Mouse (Mus musculus) hindbrain, postnatal 0 days (tissue): ENCODE results near the gene Stac2. TPM values are rescaled to one million over a fixed set of nuclear protein-coding genes. Genes with fewer than 3 reads are reported as not detected.

Experiments
- ATAC-seq: fragments of 200-750 bp; cut with Nextera tagmentation; 2 replicates; pipeline ENCODE4 v1.8.0; 2017; ENCODE audit warnings: mild to moderate bottlenecking, moderate TSS enrichment, moderate library complexity
- DNase-seq: peaks from one replicate; pipeline ENCODE4 v3.0.0-alpha.2; 2015; ENCODE audit warnings: low spot score
- H3K27ac ChIP-seq: fragments of 300-500 bp; sonication (generic); 2 replicates; pipeline ENCODE4 v1.5.1; 2014; ENCODE audit warnings: mild to moderate bottlenecking
- H3K27me3 ChIP-seq: fragments of 300-500 bp; sonication (generic); 2 replicates; pipeline ENCODE4 v1.6.1; 2014; ENCODE audit warnings: low read length, mixed read lengths; ENCODE audit not compliant: insufficient read depth
- H3K36me3 ChIP-seq: fragments of 300-500 bp; sonication (generic); 2 replicates; pipeline ENCODE4 v1.6.1; 2014; ENCODE audit warnings: low read length, mixed read lengths; ENCODE audit not compliant: insufficient read depth
- H3K4me1 ChIP-seq: fragments of 300-500 bp; sonication (generic); 2 replicates; pipeline ENCODE4 v1.6.1; 2014; ENCODE audit warnings: antibody characterized with exemption, low read length, mixed read lengths; ENCODE audit not compliant: insufficient read depth
- H3K4me2 ChIP-seq: fragments of 300-500 bp; sonication (generic); 2 replicates; pipeline ENCODE4 v1.6.1; 2014; ENCODE audit warnings: low read depth, mild to moderate bottlenecking, low read length, moderate library complexity, mixed read lengths
- H3K4me3 ChIP-seq: fragments of 300-500 bp; sonication (generic); 2 replicates; pipeline ENCODE4 v1.5.1; 2014; ENCODE audit warnings: low read length
- H3K9ac ChIP-seq: fragments of 300-500 bp; sonication (generic); replicated peaks from 2 replicates; pipeline ENCODE4 v1.6.1; 2014; ENCODE audit warnings: mild to moderate bottlenecking, low read length, moderate library complexity, mixed read lengths
- H3K9me3 ChIP-seq: fragments of 300-500 bp; sonication (generic); 2 replicates; pipeline ENCODE4 v1.6.1; 2016; ENCODE audit warnings: low read length, mixed read lengths
- CTCF ChIP-seq: IDR thresholded peaks from 2 replicates; pipeline ENCODE4 v1.5.1; 2016; ENCODE audit warnings: antibody characterized with exemption, control low read depth, low read depth
- WGBS: fragments of 180-500 bp; shearing (Covaris S2); extraction: QIAGEN DNeasy Blood & Tissue Kit; methylation state at CpG from one replicate; pipeline ENCODE4 v1.1.7; 2014; 5-methylcytosine and 5-hydroxymethylcytosine counted together
- polyA plus RNA-seq: library from polyadenylated mRNA; unstranded; fragments of >200 nt; fragmentation: Nextera tagmentation; extraction: Ambion mirVana; gene quantifications from 2 replicates; pipeline ENCODE4 v1.2.1, GENCODE M21; 2015
- total RNA-seq: library from RNA; depleted of rRNA; stranded (reverse); fragments of >200 nt; gene quantifications from 2 replicates; pipeline ENCODE4 v1.2.3, GENCODE M21; 2014; rRNA removed

The Stac2 gene
- total RNA-seq (4.4 and 6.9 TPM in 2 replicates), polyA plus RNA-seq (5.8 and 6.1 TPM in 2 replicates)

DNA sequence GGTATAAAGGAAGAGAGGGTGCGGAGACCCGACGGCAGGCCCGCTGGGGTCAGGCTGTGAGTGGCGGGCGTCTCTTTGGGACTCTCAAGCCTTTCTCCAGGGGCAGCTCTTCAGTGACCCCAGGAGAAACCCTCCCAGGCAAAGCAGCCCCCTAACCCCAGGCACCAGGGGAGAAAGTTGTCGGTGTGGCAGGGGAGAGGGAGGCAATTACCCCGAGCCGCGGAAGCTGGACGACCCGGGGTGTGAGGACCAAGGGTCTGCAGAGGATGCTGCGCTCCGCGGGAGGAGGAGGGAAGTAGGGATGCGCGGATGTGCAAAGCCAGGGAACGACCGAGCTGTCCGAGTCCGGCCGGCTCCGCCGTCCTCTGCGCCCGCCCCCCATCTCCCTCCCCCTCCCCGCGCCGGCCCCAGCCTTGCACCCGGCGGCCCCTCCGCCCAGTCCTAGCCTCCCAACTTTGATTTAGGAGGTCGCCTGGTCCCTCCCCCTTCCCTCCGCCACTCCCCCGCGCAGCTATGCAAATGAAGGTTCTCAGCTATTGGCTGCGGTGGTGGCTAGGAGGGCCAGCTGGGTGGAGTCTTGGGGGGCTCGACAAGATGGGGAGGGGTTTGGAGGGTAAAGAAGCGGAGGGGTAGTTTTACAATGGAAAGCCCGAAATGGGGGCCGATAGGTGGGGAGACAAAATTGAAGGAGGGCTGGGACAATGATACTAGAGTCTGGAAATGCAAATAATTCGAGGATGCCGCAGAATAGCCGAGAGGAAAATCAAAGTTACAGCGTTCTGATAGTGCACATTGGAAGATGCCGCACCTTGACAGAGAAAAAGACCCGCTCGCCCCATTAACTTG is at the start of gene Stac2:
Stac2 (minus strand) TSS at position 474 of the 846 bp plus-strand sequence.
- no peak within 1 kb of the TSS; the same call in 1 of the 2 replicates for H3K27ac ChIP-seq

DNA sequence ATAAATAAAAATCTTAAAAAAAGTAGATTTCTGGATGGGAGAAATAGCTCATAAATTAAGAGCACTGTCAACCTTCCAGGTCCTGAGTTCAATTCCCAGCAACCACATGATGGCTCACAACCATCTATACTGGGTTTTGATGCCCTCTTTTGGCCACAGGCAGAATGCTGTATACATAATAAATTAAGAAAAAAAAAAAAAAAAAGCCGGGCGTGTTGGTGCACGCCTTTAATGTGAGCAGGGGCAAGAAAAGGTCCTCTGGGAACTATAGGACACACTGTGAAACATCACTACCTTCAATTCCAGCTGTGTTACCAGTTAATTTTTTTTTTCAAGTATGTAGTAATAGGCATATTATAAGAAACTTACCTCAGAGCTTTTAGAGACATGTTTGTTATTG is 48.1 kb upstream of the Stac2 start:
- Histone ChIP-seq H3K4me2 (no peak overlapping the region), H3K9ac (no peak overlapping the region), H3K9me3 (no peaks in the 10 kb centered on the region), H3K4me3 (no peak overlapping the region), H3K36me3 (peaks cover 57% of the 10 kb centered on the region), H3K27ac (no peak overlapping the region), H3K27me3 (no peaks in the 10 kb centered on the region), H3K4me1 (no peaks in the 10 kb centered on the region)
- no peak for TF ChIP-seq CTCF
- ATAC-seq (no peak), DNase-seq (no peak)
- WGBS = 94% methylated on average over 3 of the region's 3 CpGs

More for the DNA sequence above, at the start of gene Stac2:
- peak within 1 kb of the TSS; percentile 68 for H3K4me2 ChIP-seq
- no peaks in the 10 kb centered on the region for H3K9me3 ChIP-seq
- H3K27me3 ChIP-seq = peaks cover 12% of the 10 kb centered on the region; the same call in 1 of the 2 replicates
- DNase-seq (peak; percentile 83), ATAC-seq (peak; percentile 80)
- 1% methylated on average over 44 of the region's 48 CpGs for WGBS
- TF ChIP-seq CTCF = no peak
- peak within 1 kb of the TSS; percentile 49 for H3K9ac ChIP-seq
- H3K4me3 ChIP-seq = peak within 1 kb of the TSS; percentile 42
- H3K4me1 ChIP-seq = peaks cover 6% of the 10 kb centered on the region; the same call in 1 of the 2 replicates
- H3K36me3 ChIP-seq = no peaks in the 10 kb centered on the region

DNA sequence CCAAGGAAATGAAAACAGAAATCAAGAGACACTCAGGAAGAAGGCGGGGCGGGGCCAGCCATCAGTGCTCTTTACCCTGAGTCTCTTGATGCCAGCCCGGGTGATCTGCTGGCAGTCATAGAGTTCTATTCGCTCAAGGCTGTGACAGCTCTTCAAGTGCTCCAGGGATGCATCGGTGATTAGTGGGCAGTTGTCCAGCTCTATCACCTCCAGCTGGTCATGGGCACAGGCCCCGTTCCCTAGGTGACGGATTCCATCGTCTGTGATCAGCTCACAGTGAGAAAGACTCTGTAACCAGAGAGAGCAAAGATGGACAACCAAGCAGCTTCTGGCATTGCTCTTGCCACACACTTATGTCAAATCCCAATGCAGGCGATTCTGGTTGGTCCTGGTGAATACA is 37.3 kb upstream of the Stac2 start:
- Histone ChIP-seq H3K9ac (no peak overlapping the region), H3K9me3 (no peaks in the 10 kb centered on the region), H3K36me3 (peaks cover 48% of the 10 kb centered on the region), H3K27ac (no peak overlapping the region), H3K27me3 (no peaks in the 10 kb centered on the region), H3K4me3 (no peak overlapping the region), H3K4me1 (no peaks in the 10 kb centered on the region), H3K4me2 (no peak overlapping the region)
- DNase-seq (peak; percentile 11), ATAC-seq (no peak)
- no peak for TF ChIP-seq CTCF
- 53% methylated on average over 9 of the region's 9 CpGs for whole genome bisulfite sequencing

GRCm38 (mm10) chr11:98088224-98088623 is 35.0 kb upstream of the Stac2 start:
- 42% methylated on average over 7 of the region's 7 CpGs for WGBS
- H3K36me3 ChIP-seq = peaks cover 35% of the 10 kb centered on the region
- ATAC-seq (peak; percentile 35; the same call in 1 of the 2 replicates), DNase-seq (peak; percentile 44)
- H3K27ac ChIP-seq = no peak overlapping the region
- H3K27me3 ChIP-seq = no peaks in the 10 kb centered on the region
- no peak overlapping the region for H3K4me2 ChIP-seq
- no peaks in the 10 kb centered on the region for H3K4me1 ChIP-seq
- no peak for TF ChIP-seq CTCF
- H3K4me3 ChIP-seq = no peak overlapping the region
- no peaks in the 10 kb centered on the region for H3K9me3 ChIP-seq
- no peak overlapping the region for H3K9ac ChIP-seq

GRCm38 (mm10) chr11:98086574-98086973 is 33.3 kb upstream of the Stac2 start:
- DNase-seq (no peak), ATAC-seq (no peak)
- Histone ChIP-seq H3K36me3 (peaks cover 26% of the 10 kb centered on the region), H3K4me3 (no peak overlapping the region), H3K9ac (no peak overlapping the region), H3K9me3 (no peaks in the 10 kb centered on the region), H3K4me1 (no peaks in the 10 kb centered on the region), H3K27me3 (no peaks in the 10 kb centered on the region), H3K27ac (no peak overlapping the region), H3K4me2 (no peak overlapping the region)
- no peak; the same call in 1 of the 2 replicates for TF ChIP-seq CTCF
- 68% methylated on average over 7 of the region's 7 CpGs for WGBS

DNA sequence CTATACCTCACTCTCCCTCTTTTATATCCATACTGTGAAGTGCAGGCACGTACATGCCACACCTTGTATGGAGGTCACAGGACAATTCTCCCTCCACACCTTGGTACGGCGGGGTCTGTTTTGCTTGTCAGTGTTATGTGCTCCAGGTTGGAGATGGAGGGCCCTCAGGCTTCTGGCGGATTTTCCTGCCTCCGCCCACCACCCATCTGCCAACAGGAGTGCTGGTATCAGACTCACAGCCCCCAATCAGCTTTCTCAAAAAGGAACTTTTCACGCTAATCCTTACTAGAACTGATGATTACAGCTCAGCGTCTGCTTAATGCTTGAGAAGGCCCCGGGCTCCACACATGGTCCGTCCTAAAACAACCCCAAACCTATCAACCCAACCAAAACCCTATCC is 32.9 kb upstream of the Stac2 start:
- WGBS = 94% methylated on average over 9 of the region's 9 CpGs
- Histone ChIP-seq H3K9ac (no peak overlapping the region), H3K27me3 (no peaks in the 10 kb centered on the region), H3K9me3 (no peaks in the 10 kb centered on the region), H3K4me1 (no peaks in the 10 kb centered on the region), H3K27ac (no peak overlapping the region), H3K36me3 (peaks cover 22% of the 10 kb centered on the region), H3K4me3 (no peak overlapping the region), H3K4me2 (no peak overlapping the region)
- TF ChIP-seq CTCF = no peak
- ATAC-seq = no peak
- DNase-seq = no peak

DNA sequence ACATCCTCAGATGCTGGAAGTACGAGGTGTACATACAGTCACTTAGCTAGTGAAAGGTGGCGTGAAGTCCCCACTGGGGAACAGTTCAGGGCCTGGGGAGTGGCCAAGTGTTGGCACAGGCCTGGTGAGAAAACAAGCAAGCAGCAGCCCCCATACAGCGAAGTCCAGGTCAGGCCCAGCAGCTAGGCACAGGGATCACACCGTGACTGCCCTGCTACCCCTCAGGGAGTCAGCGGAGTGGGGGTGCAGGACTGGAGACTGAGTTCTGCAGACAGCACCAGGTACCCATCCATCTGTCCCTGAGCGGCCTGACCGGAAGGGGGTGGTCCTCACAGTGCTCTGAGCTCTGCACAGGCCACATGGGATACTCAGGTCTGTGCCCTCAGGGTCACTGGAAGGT is 29.5 kb upstream of the Stac2 start:
- no peak overlapping the region for H3K9ac ChIP-seq
- TF ChIP-seq CTCF = no peak
- H3K4me1 ChIP-seq = no peaks in the 10 kb centered on the region
- DNase-seq (no peak), ATAC-seq (no peak)
- no peak overlapping the region for H3K4me3 ChIP-seq
- H3K27ac ChIP-seq = no peak overlapping the region
- 81% methylated on average over 7 of the region's 7 CpGs for WGBS
- H3K36me3 ChIP-seq = no peaks in the 10 kb centered on the region
- no peaks in the 10 kb centered on the region for H3K9me3 ChIP-seq
- H3K27me3 ChIP-seq = no peaks in the 10 kb centered on the region
- H3K4me2 ChIP-seq = no peak overlapping the region
